Mouse (Mus musculus) hindbrain, embryonic 14.5 days (tissue): ENCODE measurements around the gene 6430571L13Rik. TPM values are rescaled to one million over a fixed set of nuclear protein-coding genes. Genes with fewer than 3 reads are reported as not detected.

Experiments used
- ATAC-seq: fragments of 200-750 bp; cut with Nextera tagmentation; 2 replicates; pipeline ENCODE4 v1.8.0; 2017; ENCODE audit warnings: moderate number of reproducible peaks, mild to moderate bottlenecking, moderate TSS enrichment, moderate library complexity; ENCODE audit not compliant: low FRiP score
- DNase-seq: peaks from one replicate; pipeline ENCODE4 v3.0.0-alpha.2; 2015; ENCODE audit warnings: low spot score
- H3K27ac ChIP-seq: fragments of 300-500 bp; sonication (generic); 2 replicates; pipeline ENCODE4 v1.5.1; 2014; ENCODE audit warnings: mild to moderate bottlenecking, moderate library complexity
- H3K27me3 ChIP-seq: fragments of 300-500 bp; sonication (generic); 2 replicates; pipeline ENCODE4 v1.6.1; 2014; ENCODE audit warnings: mild to moderate bottlenecking, low read length, mixed read lengths; ENCODE audit not compliant: control insufficient read depth, insufficient read depth
- H3K36me3 ChIP-seq: fragments of 300-500 bp; sonication (generic); replicated peaks from 2 replicates; pipeline ENCODE4 v1.6.1; 2014; ENCODE audit not compliant: control insufficient read depth, insufficient read depth
- H3K4me1 ChIP-seq: fragments of 300-500 bp; sonication (generic); replicated peaks from 2 replicates; pipeline ENCODE4 v1.6.1; 2014; ENCODE audit warnings: antibody characterized with exemption, low read length, mixed read lengths; ENCODE audit not compliant: control insufficient read depth, insufficient read depth
- H3K4me2 ChIP-seq: fragments of 300-500 bp; sonication (generic); replicated peaks from 2 replicates; pipeline ENCODE4 v1.6.1; 2014; ENCODE audit warnings: mild to moderate bottlenecking, moderate library complexity
- H3K4me3 ChIP-seq: fragments of 300-500 bp; sonication (generic); replicated peaks from 2 replicates; pipeline ENCODE4 v1.5.1; 2014; ENCODE audit warnings: mild to moderate bottlenecking, low read length
- H3K9ac ChIP-seq: fragments of 300-500 bp; sonication (generic); 2 replicates; pipeline ENCODE4 v1.6.1; 2014
- H3K9me3 ChIP-seq: fragments of 300-500 bp; sonication (generic); 2 replicates; pipeline ENCODE4 v1.6.1; 2016; ENCODE audit warnings: low read length; ENCODE audit not compliant: control insufficient read depth
- WGBS: fragments of 180-500 bp; shearing (Covaris S2); extraction: QIAGEN DNeasy Blood & Tissue Kit; methylation state at CpG from one replicate; pipeline ENCODE4 v1.1.7; 2014; 5-methylcytosine and 5-hydroxymethylcytosine counted together
- polyA plus RNA-seq: library from polyadenylated mRNA; unstranded; fragments of >200 nt; fragmentation: Nextera tagmentation; extraction: Ambion mirVana; gene quantifications from 2 replicates; pipeline ENCODE4 v1.2.1, GENCODE M21; 2014

The 6430571L13Rik gene
- polyA plus RNA-seq, 1 experiment from 2014 or later = 5.4 TPM

GRCm38 (mm10) chr9:107384396-107384795 lies 44.0 kb downstream of the 6430571L13Rik start:
- Histone ChIP-seq H3K4me1 (peaks cover 9% of the 10 kb centered on the region), H3K4me3 (no peak overlapping the region), H3K9me3 (no peaks in the 10 kb centered on the region), H3K27ac (no peak overlapping the region), H3K4me2 (no peak overlapping the region), H3K9ac (no peak overlapping the region), H3K27me3 (peaks cover 23% of the 10 kb centered on the region; the same call in 1 of the 2 replicates), H3K36me3 (no peaks in the 10 kb centered on the region)
- DNase-seq = no peak
- no peak for ATAC-seq
- 24% methylated on average over 3 of the region's 3 CpGs for WGBS

GRCm38 (mm10) chr9:107386722-107387121 lies 46.3 kb downstream of the 6430571L13Rik start:
- DNase-seq (no peak), ATAC-seq (no peak)
- Histone ChIP-seq H3K4me1 (peaks cover 14% of the 10 kb centered on the region), H3K4me2 (no peak overlapping the region), H3K27me3 (peaks cover 13% of the 10 kb centered on the region; the same call in 1 of the 2 replicates), H3K9ac (no peak overlapping the region), H3K4me3 (no peak overlapping the region), H3K9me3 (no peaks in the 10 kb centered on the region), H3K36me3 (no peaks in the 10 kb centered on the region), H3K27ac (no peak overlapping the region)
- WGBS = 65% methylated on average over 3 of the region's 3 CpGs

- Histone ChIP-seq H3K4me2 (no peak overlapping the region), H3K27ac (no peak overlapping the region), H3K36me3 (no peaks in the 10 kb centered on the region), H3K4me1 (peaks cover 7% of the 10 kb centered on the region; the same call in 1 of the 2 replicates), H3K9me3 (no peaks in the 10 kb centered on the region), H3K4me3 (no peak overlapping the region), H3K27me3 (peaks cover 5% of the 10 kb centered on the region; the same call in 1 of the 2 replicates), H3K9ac (no peak overlapping the region)
- 89% methylated on average over 3 of the region's 3 CpGs for WGBS
- DNase-seq (no peak), ATAC-seq (no peak)
Observed at GRCm38 (mm10) chr9:107387708-107388107, 47.3 kb downstream of the 6430571L13Rik start.

GRCm38 (mm10) chr9:107388263-107388662 lies 47.9 kb downstream of the 6430571L13Rik start:
- 36% methylated on average over 2 of the region's 2 CpGs for WGBS
- DNase-seq = no peak
- no peaks in the 10 kb centered on the region for H3K27me3 ChIP-seq
- H3K9me3 ChIP-seq = no peaks in the 10 kb centered on the region
- peaks cover 7% of the 10 kb centered on the region; the same call in 1 of the 2 replicates for H3K4me1 ChIP-seq
- H3K27ac ChIP-seq = no peak overlapping the region
- no peaks in the 10 kb centered on the region for H3K36me3 ChIP-seq
- H3K9ac ChIP-seq = no peak overlapping the region
- H3K4me2 ChIP-seq = no peak overlapping the region
- H3K4me3 ChIP-seq = no peak overlapping the region
- ATAC-seq = no peak

GRCm38 (mm10) chr9:107396397-107396796 lies 56.0 kb downstream of the 6430571L13Rik start:
- H3K4me1 ChIP-seq = peaks cover 8% of the 10 kb centered on the region; the same call in 1 of the 2 replicates
- H3K9me3 ChIP-seq = no peaks in the 10 kb centered on the region
- H3K27ac ChIP-seq = no peak overlapping the region
- no peaks in the 10 kb centered on the region for H3K27me3 ChIP-seq
- ATAC-seq (no peak), DNase-seq (no peak)
- H3K36me3 ChIP-seq = no peaks in the 10 kb centered on the region
- H3K9ac ChIP-seq = no peak overlapping the region
- no peak overlapping the region for H3K4me2 ChIP-seq
- 43% methylated on average over 4 of the region's 4 CpGs for WGBS
- H3K4me3 ChIP-seq = no peak overlapping the region

GRCm38 (mm10) chr9:107398968-107399367 lies 58.6 kb downstream of the 6430571L13Rik start:
- peaks cover 21% of the 10 kb centered on the region for H3K4me1 ChIP-seq
- DNase-seq (no peak), ATAC-seq (no peak)
- H3K36me3 ChIP-seq = no peaks in the 10 kb centered on the region
- no peaks in the 10 kb centered on the region for H3K9me3 ChIP-seq
- H3K9ac ChIP-seq = no peak overlapping the region
- H3K27ac ChIP-seq = no peak overlapping the region
- H3K27me3 ChIP-seq = no peaks in the 10 kb centered on the region
- peak overlapping the region; percentile 74 for H3K4me2 ChIP-seq
- peak overlapping the region; percentile 84 for H3K4me3 ChIP-seq
- WGBS = 24% methylated on average over 11 of the region's 11 CpGs

- Histone ChIP-seq H3K27me3 (no peaks in the 10 kb centered on the region), H3K4me2 (peak within 1 kb of the TSS; percentile 74), H3K36me3 (no peaks in the 10 kb centered on the region), H3K9me3 (no peaks in the 10 kb centered on the region), H3K4me3 (peak within 1 kb of the TSS; percentile 84), H3K4me1 (peaks cover 25% of the 10 kb centered on the region), H3K27ac (peak within 1 kb of the TSS; percentile 76), H3K9ac (peak within 1 kb of the TSS; percentile 77)
- ATAC-seq (peak; percentile 74), DNase-seq (peak; percentile 77)
- under 1% methylated on average over 43 of the region's 54 CpGs for WGBS
Observed at GRCm38 (mm10) chr9:107399491-107399971, 59.1 kb downstream of the 6430571L13Rik start, which contains the start of gene Cacna2d2. TSS of gene Cacna2d2 (plus strand) at chr9:107399612.

- peak; percentile 34 for ATAC-seq
- Histone ChIP-seq H3K4me2 (peak overlapping the region; percentile 74), H3K4me3 (peak overlapping the region; percentile 84), H3K4me1 (peaks cover 25% of the 10 kb centered on the region), H3K27ac (peak overlapping the region; percentile 76), H3K9ac (peak overlapping the region; percentile 77), H3K9me3 (no peaks in the 10 kb centered on the region), H3K27me3 (no peaks in the 10 kb centered on the region), H3K36me3 (no peaks in the 10 kb centered on the region)
- no peak for DNase-seq
- under 1% methylated on average over 31 of the region's 45 CpGs for WGBS
Observed at GRCm38 (mm10) chr9:107400060-107400511, 59.7 kb downstream of the 6430571L13Rik start.

- H3K27me3 ChIP-seq = no peaks in the 10 kb centered on the region
- peak overlapping the region; percentile 84 for H3K4me3 ChIP-seq
- no peaks in the 10 kb centered on the region for H3K36me3 ChIP-seq
- peak overlapping the region; percentile 77 for H3K9ac ChIP-seq
- WGBS = 13% methylated on average over 13 of the region's 13 CpGs
- peak overlapping the region; percentile 47; the same call in 1 of the 2 replicates for H3K27ac ChIP-seq
- H3K9me3 ChIP-seq = no peaks in the 10 kb centered on the region
- H3K4me2 ChIP-seq = peak overlapping the region; percentile 74
- ATAC-seq (no peak), DNase-seq (no peak)
- H3K4me1 ChIP-seq = peaks cover 25% of the 10 kb centered on the region
Observed at GRCm38 (mm10) chr9:107400666-107401285, 60.4 kb downstream of the 6430571L13Rik start.
